ENCODE assay signal across 34 mouse cellular contexts in the genomic region with DNA sequence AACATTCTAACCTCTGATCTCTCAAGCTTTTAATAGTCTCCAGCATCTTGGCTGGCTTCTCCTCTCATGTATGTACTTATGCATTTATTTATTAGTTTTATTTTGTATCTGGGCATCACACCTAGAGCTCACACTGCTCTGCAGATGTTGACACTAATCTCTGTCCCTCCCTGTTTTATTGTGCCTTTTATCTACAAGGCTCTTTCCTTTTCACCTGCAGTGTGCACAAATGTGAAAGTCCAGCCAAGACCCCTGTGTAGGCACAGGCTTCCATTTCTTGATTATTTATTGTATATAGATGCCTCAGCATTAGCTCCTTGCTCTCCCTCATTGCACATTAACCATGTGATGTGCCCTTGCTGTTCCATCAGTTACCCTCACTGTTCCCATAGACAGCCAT. TPM values are rescaled to one million over a fixed set of nuclear protein-coding genes. Genes with fewer than 3 reads are reported as not detected.
"Had no signal": no experiment of that assay in that cellular context is flagged by ENCODE, and none has a peak within 500 bp of the region (broad histone marks: within the 10 kb centered on the region; RNA-seq: fewer than 3 reads in every experiment).

No protein-coding gene starts in this region.

- ATAC-seq: hindbrain, postnatal 0 days had no signal

- H3K4me3 ChIP-seq: gastrocnemius, adult 2 months; heart, embryonic 10.5 days; heart, embryonic 12.5 days; hindbrain, embryonic 13.5 days; hindbrain, embryonic 15.5 days; layer of hippocampus, adult 2 months; left cerebral cortex, adult 2 months; limb, embryonic 13.5 days; limb, embryonic 15.5 days had no signal

- H3K9ac ChIP-seq: heart, embryonic 12.5 days; hindbrain, embryonic 13.5 days; hindbrain, embryonic 15.5 days; limb, embryonic 13.5 days; limb, embryonic 15.5 days had no signal

- H3K4me1 ChIP-seq: heart, embryonic 10.5 days; heart, embryonic 12.5 days; hindbrain, embryonic 15.5 days; limb, embryonic 13.5 days; limb, embryonic 15.5 days had no signal

- H3K4me2 ChIP-seq: heart, embryonic 12.5 days; hindbrain, embryonic 13.5 days; hindbrain, embryonic 15.5 days; limb, embryonic 13.5 days; limb, embryonic 15.5 days had no signal

- H3K36me3 ChIP-seq: hindbrain, embryonic 15.5 days had no signal

- DNase-seq: gastrocnemius, adult 2 months; gastrocnemius, postnatal 10 days; gastrocnemius, postnatal 25 days; heart, adult 18-20 months; heart, postnatal 14 days; heart, postnatal 36 days; kidney, adult 18-20 months; kidney, adult 8-10 months; kidney, postnatal 10 days; kidney, postnatal 25 days; kidney, postnatal 4 days had no signal

- H3K27ac ChIP-seq: gastrocnemius, adult 2 months; heart, embryonic 10.5 days; hindbrain, embryonic 13.5 days; hindbrain, embryonic 15.5 days; hindbrain, postnatal 0 days; layer of hippocampus, adult 2 months; left cerebral cortex, adult 2 months; limb, embryonic 13.5 days; limb, embryonic 15.5 days had no signal

- H3K27me3 ChIP-seq: heart, embryonic 12.5 days; hindbrain, embryonic 13.5 days; hindbrain, embryonic 15.5 days; limb, embryonic 13.5 days; limb, embryonic 15.5 days had no signal

- H3K9me3 ChIP-seq: heart, embryonic 10.5 days; heart, embryonic 12.5 days; hindbrain, embryonic 13.5 days; hindbrain, embryonic 15.5 days; limb, embryonic 13.5 days; limb, embryonic 15.5 days had no signal

RNA-seq across cellular contexts. Expression of gene Zar1l, which starts 43.4 kb away (rescaled TPM):
- total RNA-seq: gastrocnemius, adult 2 months; gastrocnemius, postnatal 10 days; gastrocnemius, postnatal 25 days; gastrocnemius, postnatal 4 days; granulocyte monocyte progenitor cell, adult 5-6 weeks; heart, adult 18-20 months; heart, adult 8-10 months; heart, postnatal 14 days; heart, postnatal 36 days; hematopoietic stem cell, adult 5-6 weeks; hindbrain, postnatal 0 days; layer of hippocampus, adult 2 months; layer of hippocampus, postnatal 10 days; layer of hippocampus, postnatal 25 days; liver, adult 2 months had no signal
- polyA plus RNA-seq: heart, embryonic 10.5 days; heart, embryonic 12.5 days; heart, embryonic 14.5 days; heart, embryonic 16.5 days; hindbrain, embryonic 11.5 days; hindbrain, embryonic 13.5 days; hindbrain, embryonic 15.5 days; hindbrain, postnatal 0 days; intestine, embryonic 14.5 days; kidney, embryonic 14.5 days; kidney, embryonic 16.5 days; limb, embryonic 11.5 days; limb, embryonic 13.5 days; limb, embryonic 15.5 days; liver, adult 2 months had no signal
